19 mouse cellular contexts compared by ENCODE assay signal in the genomic region with DNA sequence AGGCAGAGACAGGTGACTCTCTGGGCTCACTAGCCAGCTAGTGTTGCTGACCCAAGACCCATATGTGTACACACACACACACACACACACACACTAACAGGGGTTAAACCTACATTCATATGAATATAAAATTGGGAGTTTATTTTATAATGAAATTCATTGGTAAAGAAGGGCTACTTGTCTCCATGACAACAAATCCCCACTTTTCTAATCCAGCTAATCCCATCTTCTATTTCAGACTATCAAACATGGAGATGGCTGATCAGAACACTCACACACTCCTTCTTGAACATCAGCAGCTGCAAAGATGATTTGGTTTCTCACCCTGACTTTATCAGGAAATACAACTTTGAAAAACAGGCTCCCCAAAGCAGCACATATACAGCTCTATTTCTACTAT.
DNase-seq lines count a peak whose midpoint lies in the region; ATAC-seq and TF ChIP-seq lines count a peak whose summit lies in the region.
"Had no signal": no experiment of that assay in that cellular context is flagged by ENCODE, and none has a peak within 500 bp of the region (broad histone marks: within the 10 kb centered on the region; RNA-seq: fewer than 3 reads in every experiment).

No protein-coding gene starts in this region.

- TF ChIP-seq EP300 in stomach, postnatal 0 days (optimal IDR thresholded peaks at IDR 0.05), result no peak

- TF ChIP-seq CTCF in stomach, postnatal 0 days (IDR thresholded peaks at IDR 0.05; ENCODE audit: low read depth), result no peak

- peaks cover 15% of the 10 kb centered on the region for H3K4me1 ChIP-seq in embryonic facial prominence, embryonic 15.5 days
- peaks cover 18% of the 10 kb centered on the region for H3K4me1 ChIP-seq in embryonic facial prominence, embryonic 10.5 days
- H3K4me1 ChIP-seq in midbrain, embryonic 14.5 days (ENCODE audit: control insufficient read depth, insufficient read depth, low read length), result peaks cover 8% of the 10 kb centered on the region; the same call in 1 of the 2 replicates
- H3K4me1 ChIP-seq in midbrain, embryonic 11.5 days (ENCODE audit: control insufficient read depth, insufficient read depth, low read length), result peaks cover 16% of the 10 kb centered on the region
- H3K4me1 ChIP-seq in stomach, embryonic 14.5 days (ENCODE audit: control insufficient read depth, insufficient read depth, low read length), result peaks cover 20% of the 10 kb centered on the region
- H3K4me1 ChIP-seq in stomach, postnatal 0 days (replicated peaks; ENCODE audit: control insufficient read depth, insufficient read depth), result peaks cover 6% of the 10 kb centered on the region

- no peak overlapping the region for H3K4me3 ChIP-seq in embryonic facial prominence, embryonic 15.5 days (replicated peaks)
- H3K4me3 ChIP-seq in embryonic facial prominence, embryonic 10.5 days, result no peak overlapping the region
- no peak overlapping the region for H3K4me3 ChIP-seq in midbrain, embryonic 14.5 days (replicated peaks; ENCODE audit: low read depth, low read length)
- no peak overlapping the region for H3K4me3 ChIP-seq in midbrain, embryonic 11.5 days (ENCODE audit: low read depth, low read length)
- H3K4me3 ChIP-seq in stomach, embryonic 14.5 days (ENCODE audit: low read depth, low read length), result no peak overlapping the region
- no peak overlapping the region for H3K4me3 ChIP-seq in stomach, postnatal 0 days (ENCODE audit: low read depth, low read length)
- H3K4me3 ChIP-seq: embryonic facial prominence, embryonic 13.5 days had no signal

- no peak overlapping the region for H3K4me2 ChIP-seq in embryonic facial prominence, embryonic 15.5 days (replicated peaks)
- no peak overlapping the region for H3K4me2 ChIP-seq in midbrain, embryonic 14.5 days (ENCODE audit: low read length)
- no peak overlapping the region for H3K4me2 ChIP-seq in midbrain, embryonic 11.5 days
- H3K4me2 ChIP-seq in stomach, embryonic 14.5 days (replicated peaks; ENCODE audit: low read depth, low read length), result no peak overlapping the region
- H3K4me2 ChIP-seq in stomach, postnatal 0 days (replicated peaks; ENCODE audit: low read depth), result no peak overlapping the region

- H3K9ac ChIP-seq in embryonic facial prominence, embryonic 15.5 days, result no peak overlapping the region
- no peak overlapping the region for H3K9ac ChIP-seq in midbrain, embryonic 14.5 days (replicated peaks; ENCODE audit: low read length)
- H3K9ac ChIP-seq in midbrain, embryonic 11.5 days (ENCODE audit: low read length), result no peak overlapping the region
- no peak overlapping the region for H3K9ac ChIP-seq in stomach, embryonic 14.5 days (replicated peaks; ENCODE audit: low read depth, low read length)
- H3K9ac ChIP-seq in stomach, postnatal 0 days (ENCODE audit: low read length), result no peak overlapping the region
- H3K9ac ChIP-seq: embryonic facial prominence, embryonic 13.5 days had no signal

- no peak for DNase-seq in embryonic facial prominence, embryonic 10.5 days (ENCODE audit: low spot score)
- DNase-seq in midbrain, embryonic 14.5 days, result peak; percentile 51
- DNase-seq in midbrain, embryonic 11.5 days (ENCODE audit: low spot score, missing footprints), result no peak
- DNase-seq in stomach, postnatal 0 days (ENCODE audit: low spot score), result no peak
- DNase-seq: adrenal gland, adult 2 months; adrenal gland, postnatal 10 days; adrenal gland, postnatal 25 days; B cell, adult 2 months; cerebellum, adult 11-12 months; cerebellum, adult 2 months; cerebellum, adult 9-10 months; cerebellum, postnatal 10 days; cerebellum, postnatal 25 days had no signal

- no peak for ATAC-seq in embryonic facial prominence, embryonic 15.5 days (ENCODE audit: insufficient number of reproducible peaks, low FRiP score, low TSS enrichment, low read depth)
- no peak for ATAC-seq in midbrain, embryonic 14.5 days (ENCODE audit: low FRiP score, low TSS enrichment)
- ATAC-seq in midbrain, embryonic 11.5 days (ENCODE audit: low FRiP score), result no peak
- ATAC-seq in stomach, embryonic 14.5 days (ENCODE audit: insufficient number of reproducible peaks, insufficient read depth, low FRiP score, low read depth), result no peak
- no peak for ATAC-seq in stomach, postnatal 0 days (ENCODE audit: low FRiP score, low TSS enrichment)
- ATAC-seq in CD4-positive, CD25-positive, alpha-beta regulatory T cell, adult 4 months, result no peak
- ATAC-seq: forebrain, embryonic 14.5 days; forebrain, embryonic 16.5 days had no signal

- 0 out of 2 replicates have a peak overlapping the region, but pooled peaks have one; percentile 70 for H3K27ac ChIP-seq in embryonic facial prominence, embryonic 15.5 days (replicated peaks)
- H3K27ac ChIP-seq in embryonic facial prominence, embryonic 10.5 days (replicated peaks), result no peak overlapping the region
- H3K27ac ChIP-seq in midbrain, embryonic 14.5 days (replicated peaks; ENCODE audit: low read depth, low read length), result no peak overlapping the region
- H3K27ac ChIP-seq in midbrain, embryonic 11.5 days (ENCODE audit: low read depth, low read length), result no peak overlapping the region
- H3K27ac ChIP-seq in stomach, embryonic 14.5 days (ENCODE audit: low read length), result peak overlapping the region; percentile 66; the same call in 1 of the 2 replicates
- no peak overlapping the region for H3K27ac ChIP-seq in stomach, postnatal 0 days (replicated peaks)

- H3K9me3 ChIP-seq in embryonic facial prominence, embryonic 15.5 days (replicated peaks), result no peaks in the 10 kb centered on the region
- H3K9me3 ChIP-seq in embryonic facial prominence, embryonic 10.5 days, result no peaks in the 10 kb centered on the region
- H3K9me3 ChIP-seq in midbrain, embryonic 14.5 days (ENCODE audit: control insufficient read depth, low read length), result no peaks in the 10 kb centered on the region
- no peaks in the 10 kb centered on the region for H3K9me3 ChIP-seq in midbrain, embryonic 11.5 days (ENCODE audit: control insufficient read depth, low read length)
- no peaks in the 10 kb centered on the region for H3K9me3 ChIP-seq in stomach, embryonic 14.5 days (ENCODE audit: control insufficient read depth, low read depth, low read length)
- H3K9me3 ChIP-seq in stomach, postnatal 0 days (ENCODE audit: control insufficient read depth, low read length), result no peaks in the 10 kb centered on the region
- H3K9me3 ChIP-seq: embryonic facial prominence, embryonic 13.5 days had no signal

- H3K27me3 ChIP-seq in embryonic facial prominence, embryonic 15.5 days, result no peaks in the 10 kb centered on the region
- no peaks in the 10 kb centered on the region for H3K27me3 ChIP-seq in embryonic facial prominence, embryonic 10.5 days (replicated peaks; ENCODE audit: low read depth, poor library complexity, severe bottlenecking)
- no peaks in the 10 kb centered on the region for H3K27me3 ChIP-seq in midbrain, embryonic 14.5 days (ENCODE audit: control insufficient read depth, insufficient read depth, low read length)
- no peaks in the 10 kb centered on the region for H3K27me3 ChIP-seq in midbrain, embryonic 11.5 days (ENCODE audit: control insufficient read depth, insufficient read depth, low read length)
- H3K27me3 ChIP-seq in stomach, embryonic 14.5 days (ENCODE audit: control insufficient read depth, insufficient read depth, low read length), result no peaks in the 10 kb centered on the region
- H3K27me3 ChIP-seq in stomach, postnatal 0 days (ENCODE audit: control insufficient read depth, insufficient read depth, low read length), result no peaks in the 10 kb centered on the region
- H3K27me3 ChIP-seq: embryonic facial prominence, embryonic 13.5 days had no signal

- H3K36me3 ChIP-seq in embryonic facial prominence, embryonic 15.5 days, result no peaks in the 10 kb centered on the region
- H3K36me3 ChIP-seq in embryonic facial prominence, embryonic 10.5 days (replicated peaks), result no peaks in the 10 kb centered on the region
- H3K36me3 ChIP-seq in midbrain, embryonic 14.5 days (ENCODE audit: control insufficient read depth, insufficient read depth, low read length), result no peaks in the 10 kb centered on the region
- no peaks in the 10 kb centered on the region for H3K36me3 ChIP-seq in midbrain, embryonic 11.5 days (ENCODE audit: control insufficient read depth, insufficient read depth, low read length)
- H3K36me3 ChIP-seq in stomach, embryonic 14.5 days (ENCODE audit: control insufficient read depth, insufficient read depth, low read length), result no peaks in the 10 kb centered on the region
- no peaks in the 10 kb centered on the region for H3K36me3 ChIP-seq in stomach, postnatal 0 days (ENCODE audit: control insufficient read depth, insufficient read depth, low read length)
- H3K36me3 ChIP-seq: embryonic facial prominence, embryonic 13.5 days had no signal

Comparison
In these comparisons a context has a peak if more than half of its experiments do, and no peak if none do; other contexts are left out.
1. H3K27ac ChIP-seq: peak in embryonic facial prominence, embryonic 15.5 days (single experiment) and stomach, embryonic 14.5 days (single experiment); none in embryonic facial prominence, embryonic 10.5 days (single experiment), midbrain, embryonic 14.5 days (single experiment), midbrain, embryonic 11.5 days (single experiment) and stomach, postnatal 0 days (single experiment).